Mouse (Mus musculus): ENCODE measurements around the gene Taf10.

The Taf10 gene

DNA sequence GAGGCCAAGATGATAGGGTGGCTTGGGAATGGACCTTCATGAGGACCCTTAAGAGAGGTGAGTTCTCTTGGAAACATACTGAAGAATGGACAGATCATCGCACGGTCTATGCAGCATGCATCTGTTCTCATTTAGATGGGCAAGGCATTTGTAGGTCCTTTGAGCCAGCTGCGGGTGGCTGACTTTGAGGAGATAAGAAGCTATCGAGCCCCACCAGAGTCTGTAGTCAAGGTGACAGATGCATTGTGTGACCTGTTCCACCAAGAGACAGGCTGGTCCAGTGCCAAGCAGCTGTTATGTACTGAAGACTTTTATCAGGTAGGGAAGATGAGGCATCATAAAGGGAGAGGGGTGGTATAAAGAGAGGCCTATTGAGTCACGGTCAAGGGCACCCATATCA, 35.4 kb downstream of the Taf10 start:
- no peak for DNase-seq

DNA sequence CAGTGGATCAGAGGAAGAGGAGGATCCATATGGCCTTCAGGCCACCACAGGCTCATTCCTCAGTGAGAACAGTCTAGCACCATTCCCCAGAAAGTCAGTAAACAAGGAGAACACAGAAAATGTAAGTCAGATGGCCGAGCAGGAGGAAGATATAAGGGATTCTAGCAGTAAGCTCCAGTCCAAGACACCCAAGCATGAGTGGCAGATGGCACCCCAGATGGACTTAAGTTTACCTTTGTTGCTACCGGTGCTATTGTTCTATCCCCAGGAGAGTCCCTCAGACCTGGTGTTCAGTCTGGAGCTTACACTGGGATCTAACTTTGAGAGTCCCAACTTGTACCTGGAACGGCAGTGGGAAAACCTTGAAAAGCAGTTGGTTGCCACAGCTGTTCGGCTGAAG, 40.3 kb downstream of the Taf10 start:
- no peak for DNase-seq

DNA sequence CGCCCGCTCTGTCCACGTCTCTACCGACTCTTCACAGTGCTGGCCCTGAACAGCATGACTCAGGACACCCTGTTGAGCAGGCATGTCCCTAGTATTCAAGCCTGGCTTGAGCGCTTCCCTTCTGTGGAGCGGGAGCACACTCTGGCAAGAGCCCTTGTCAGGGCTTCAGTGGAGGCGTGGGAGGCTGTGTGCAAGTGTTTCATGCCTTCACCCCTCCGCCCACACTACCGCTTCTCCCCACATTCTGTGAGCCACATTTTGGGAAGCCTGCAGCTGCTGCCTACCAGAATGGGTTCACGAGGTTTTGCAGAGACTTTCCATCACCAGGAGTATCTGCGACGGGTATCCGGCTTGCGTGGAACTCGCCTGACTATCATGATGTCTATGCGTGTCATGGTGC, 41.0 kb downstream of the Taf10 start:
- DNase-seq, result no peak

DNA sequence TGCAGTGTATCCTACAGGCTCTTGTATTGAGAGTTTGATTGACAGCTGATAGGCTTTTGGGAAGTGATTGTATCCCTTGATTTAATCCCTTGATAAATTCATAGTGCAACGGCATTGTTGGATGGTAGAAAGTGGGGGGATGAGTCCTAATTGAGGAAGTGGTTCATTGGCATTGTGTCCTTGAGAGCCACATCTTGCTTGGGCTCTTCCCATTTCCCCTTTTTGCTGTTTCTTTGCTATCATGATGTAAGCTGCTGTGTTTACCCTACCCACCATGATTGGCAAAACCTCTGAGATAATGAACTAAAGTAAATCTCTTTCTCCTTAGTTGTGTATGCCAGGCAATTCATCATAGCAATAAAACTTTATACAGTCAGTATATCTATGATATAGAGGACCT, 53.3 kb downstream of the Taf10 start:
- no peak for DNase-seq

All from thymus, postnatal 25 days (tissue).